Mouse (Mus musculus) layer of hippocampus, adult 9-11 months (tissue): Measurements from ENCODE around the gene Pbx1.

Experiments used
- DNase-seq: peaks from one replicate; pipeline ENCODE4 v3.0.0; 2022

Gene Pbx1

GRCm38 (mm10) chr1:168215896-168216747 lies 215.9 kb downstream of the Pbx1 start:
- no peak for DNase-seq

GRCm38 (mm10) chr1:168215468-168215867 lies 216.6 kb downstream of the Pbx1 start:
- no peak for DNase-seq

- DNase-seq = peak; percentile 80
Measured at GRCm38 (mm10) chr1:168214040-168214443, 218.0 kb downstream of the Pbx1 start.

GRCm38 (mm10) chr1:168213595-168213994 lies 218.5 kb downstream of the Pbx1 start:
- no peak for DNase-seq

- DNase-seq = no peak
Measured at GRCm38 (mm10) chr1:168210401-168210800, 221.7 kb downstream of the Pbx1 start.

GRCm38 (mm10) chr1:168200570-168201156 lies 231.4 kb downstream of the Pbx1 start:
- DNase-seq = no peak

- DNase-seq = no peak
Measured at GRCm38 (mm10) chr1:168198276-168198675, 233.8 kb downstream of the Pbx1 start.

- DNase-seq = no peak
Measured at GRCm38 (mm10) chr1:168197908-168198258, 234.2 kb downstream of the Pbx1 start.

GRCm38 (mm10) chr1:168197195-168197907 lies 234.7 kb downstream of the Pbx1 start:
- no peak for DNase-seq

GRCm38 (mm10) chr1:168193364-168193763 lies 238.7 kb downstream of the Pbx1 start:
- DNase-seq = peak; percentile 50

GRCm38 (mm10) chr1:168182816-168183215 lies 249.3 kb downstream of the Pbx1 start:
- no peak for DNase-seq

- peak; percentile 25 for DNase-seq
Measured at GRCm38 (mm10) chr1:168180622-168181441, 251.2 kb downstream of the Pbx1 start.

- DNase-seq = no peak
Measured at GRCm38 (mm10) chr1:168179691-168180090, 252.4 kb downstream of the Pbx1 start.

- no peak for DNase-seq
Measured at GRCm38 (mm10) chr1:168178611-168179010, 253.5 kb downstream of the Pbx1 start.

GRCm38 (mm10) chr1:168175586-168175985 lies 256.5 kb downstream of the Pbx1 start:
- no peak for DNase-seq

GRCm38 (mm10) chr1:168169791-168170190 lies 262.3 kb downstream of the Pbx1 start:
- no peak for DNase-seq

- DNase-seq = no peak
Measured at GRCm38 (mm10) chr1:168169052-168169779, 262.9 kb downstream of the Pbx1 start.

GRCm38 (mm10) chr1:168167781-168168180 lies 264.3 kb downstream of the Pbx1 start:
- DNase-seq = no peak

- DNase-seq = no peak
Measured at GRCm38 (mm10) chr1:168166841-168167240, 265.2 kb downstream of the Pbx1 start.

- no peak for DNase-seq
Measured at GRCm38 (mm10) chr1:168164945-168165344, 267.1 kb downstream of the Pbx1 start.

GRCm38 (mm10) chr1:168163521-168164233 lies 268.4 kb downstream of the Pbx1 start:
- no peak for DNase-seq
